Mouse (Mus musculus): ENCODE data around the gene Hnmt. TPM values are rescaled to one million over a fixed set of nuclear protein-coding genes. Genes with fewer than 3 reads are reported as not detected.
"Not testable (repeated sequence)": the region's sequence is repeated elsewhere in the genome, so short reads cannot be mapped to it uniquely, and the experiment has no call there.

Hnmt gene
- total RNA-seq (2021): 1 to 10 TPM; 5.7 to 7.9 TPM

DNA sequence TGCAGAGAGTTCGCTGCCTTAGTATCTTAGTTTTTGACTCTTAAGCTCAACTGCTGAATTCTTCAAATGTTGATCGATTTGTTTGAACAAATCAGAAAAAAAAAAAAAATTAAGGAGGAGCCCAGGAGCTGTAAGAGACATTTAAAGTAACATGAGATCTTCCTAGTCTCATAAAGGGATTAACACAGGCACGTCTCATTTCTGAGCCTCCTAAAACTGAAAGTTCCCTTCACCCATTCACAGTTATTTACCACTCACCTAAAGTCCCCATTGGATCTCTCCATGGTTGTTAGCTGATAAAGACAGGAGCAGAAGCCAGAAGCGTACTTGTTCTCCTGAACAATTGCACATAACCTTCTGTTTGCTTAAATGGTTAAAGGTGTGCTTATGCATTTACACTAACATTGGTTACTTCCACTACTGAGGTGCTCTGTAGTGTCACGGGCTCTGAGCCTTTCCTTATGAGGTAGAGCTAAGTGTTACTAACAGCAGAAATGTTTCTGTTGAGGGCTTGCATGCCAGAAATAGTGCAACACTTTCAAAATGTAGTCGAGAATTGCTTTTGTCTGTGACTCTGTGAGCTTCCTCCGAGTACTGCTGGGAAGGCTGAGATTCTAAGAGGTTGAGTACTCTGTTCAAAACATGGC is at the start of gene Hnmt:
Gene Hnmt, minus strand, starts transcription at position 51 of the 647 bp plus-strand sequence.
- DNase-seq: no peak

DNA sequence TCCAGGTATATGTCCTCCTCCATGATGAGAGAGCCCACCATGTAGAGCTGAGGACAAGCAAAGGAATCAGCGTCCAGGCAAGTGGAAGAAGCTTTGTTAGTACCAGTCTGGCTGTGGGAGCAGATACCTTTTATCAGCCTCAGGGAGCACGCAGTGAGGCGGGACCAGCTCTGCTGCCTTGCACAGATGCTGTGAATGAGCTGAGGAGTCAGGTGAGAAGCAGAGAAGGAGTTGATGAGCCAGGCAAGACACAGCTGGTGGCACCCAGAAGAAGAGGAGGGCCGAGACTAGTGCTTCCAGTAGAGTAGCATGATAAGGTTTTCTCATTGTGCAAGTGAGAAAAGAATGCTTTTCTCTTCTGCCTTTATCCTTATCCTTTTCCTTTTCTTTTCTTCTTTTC is 47.3 kb upstream of the Hnmt start, which contains the start of gene Tbpl2:
Gene Tbpl2, minus strand, starts transcription at position 101 of the 400 bp plus-strand sequence.
- no peak for DNase-seq

DNA sequence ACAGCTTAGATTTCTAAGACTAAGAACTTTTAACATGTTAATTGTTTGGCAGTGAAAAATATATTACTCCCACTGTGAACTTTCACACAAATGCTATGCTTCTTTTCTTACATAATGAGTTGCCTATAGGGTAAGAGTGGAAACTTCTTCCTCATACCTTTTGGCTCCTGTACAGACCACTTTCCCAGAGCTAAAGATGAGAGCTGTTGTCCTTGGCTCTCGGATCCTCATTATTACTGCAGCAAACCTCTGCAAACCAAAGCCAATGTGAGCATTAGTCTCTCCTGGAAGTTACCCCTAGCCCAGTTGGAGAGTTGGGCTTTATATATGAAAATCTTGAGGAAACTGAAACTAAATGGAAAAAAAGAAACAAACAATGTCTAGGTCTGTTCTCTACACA is 41.7 kb upstream of the Hnmt start:
- DNase-seq: no peak

DNA sequence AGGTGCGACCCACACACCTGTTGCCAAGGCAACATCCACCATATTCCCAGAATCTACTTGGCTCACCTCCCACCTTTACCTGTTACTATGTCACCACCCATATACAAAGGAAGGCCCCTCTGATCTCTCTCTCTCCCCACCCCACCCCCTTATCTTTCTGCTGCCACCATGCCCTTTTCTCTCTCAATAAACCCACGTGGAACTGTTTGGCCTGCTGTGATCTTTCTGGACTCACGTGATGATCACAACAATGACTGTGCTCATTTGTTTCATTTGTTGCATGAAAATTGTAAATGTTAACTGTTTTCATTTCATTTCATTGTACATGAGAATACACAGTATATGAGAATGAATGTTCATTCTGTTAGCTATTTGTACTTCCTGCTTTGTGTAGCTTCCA is 1.3 kb upstream of the Hnmt start:
- no peak for DNase-seq

DNA sequence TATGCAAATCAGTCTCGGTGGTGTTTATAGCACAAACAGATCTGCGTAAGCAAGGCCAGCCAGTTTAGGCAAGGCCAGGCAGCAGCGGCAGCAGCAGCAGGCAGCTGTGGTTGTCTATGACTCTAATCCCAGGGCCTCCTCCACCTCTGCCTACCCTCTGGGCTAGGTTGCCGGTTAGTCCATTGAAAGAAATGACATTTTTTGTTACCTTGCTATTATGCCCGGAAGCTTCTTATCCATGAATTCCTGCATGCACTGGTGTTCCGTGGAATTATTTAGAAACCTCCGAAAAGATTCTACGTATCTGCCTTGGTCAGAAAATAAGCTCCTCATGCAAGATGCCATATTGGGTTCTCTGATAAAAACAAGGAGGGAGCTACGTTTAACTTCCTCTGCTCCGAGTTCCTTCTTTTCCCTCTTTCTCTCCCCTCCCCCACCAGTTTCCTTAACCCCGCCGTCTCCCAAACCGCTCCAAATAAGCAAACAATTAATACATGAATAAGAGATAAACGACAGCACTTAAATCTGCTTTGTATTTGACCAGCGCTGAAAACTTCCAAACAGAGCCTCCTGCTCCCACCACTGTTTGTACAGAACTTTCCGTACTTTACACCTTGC is 605 bp downstream of the Hnmt start:
- peak; percentile 55 for DNase-seq

DNA sequence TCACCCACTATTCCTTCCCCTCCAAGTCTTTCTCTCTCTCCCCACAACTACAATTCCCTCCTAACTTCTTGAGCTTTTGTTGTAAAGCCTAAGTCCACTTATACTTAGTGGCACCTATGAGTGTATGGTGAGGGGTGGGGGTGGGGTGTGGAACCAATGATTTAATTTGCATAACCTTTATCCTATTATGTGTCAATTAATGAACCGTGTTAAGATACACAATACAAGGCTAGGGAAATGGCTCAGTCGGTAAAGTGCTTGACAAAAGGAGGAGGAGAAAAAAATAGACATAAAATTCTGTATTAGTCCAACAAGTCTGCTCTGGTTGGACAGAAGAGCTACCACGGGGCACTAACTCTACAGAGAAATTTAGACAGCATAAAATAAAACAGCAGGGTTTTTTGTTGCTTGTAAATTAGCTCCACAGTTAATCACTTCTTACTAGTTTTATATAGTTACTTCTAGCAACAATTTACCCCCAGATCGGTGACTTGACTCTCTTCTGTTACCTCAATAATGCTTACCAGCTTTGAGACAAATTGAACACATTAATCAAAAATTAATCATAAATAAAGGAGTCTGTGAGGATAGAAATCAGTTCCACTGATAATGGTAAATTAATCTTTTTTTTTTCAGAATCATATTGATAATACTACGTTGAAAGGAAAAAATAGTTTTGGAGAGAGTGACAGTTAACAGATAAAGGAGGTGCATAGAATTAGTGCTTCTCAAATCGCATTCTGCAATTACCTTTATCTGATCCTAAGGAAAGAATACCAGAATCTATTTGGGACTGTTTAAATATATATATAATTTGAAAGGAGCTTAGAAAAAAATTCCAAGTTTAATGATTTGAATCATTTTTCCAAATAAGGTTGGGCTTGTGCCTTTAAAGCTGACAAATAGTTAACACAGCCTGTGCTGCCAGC is 1.4 kb downstream of the Hnmt start:
- DNase-seq: no peak

DNA sequence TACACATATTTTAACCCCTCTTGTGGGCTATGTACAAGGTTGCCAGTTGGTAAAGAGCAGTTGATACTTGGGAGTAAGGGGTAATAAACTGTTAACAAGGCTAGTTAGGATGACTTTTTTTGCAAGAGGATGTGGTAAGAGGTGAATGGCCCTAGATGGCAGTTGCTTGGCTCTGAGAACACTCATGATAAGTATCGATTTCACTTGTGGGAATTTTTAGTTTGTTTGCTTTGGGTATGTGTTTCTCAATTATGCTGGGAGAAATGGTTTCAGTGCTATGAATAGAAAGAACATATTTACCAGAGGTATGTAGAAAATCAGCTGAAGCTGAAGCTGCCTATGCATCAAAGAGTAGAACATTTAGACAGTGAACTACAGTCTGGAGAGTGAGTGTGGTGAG is 6.3 kb downstream of the Hnmt start:
- no peak for DNase-seq

DNA sequence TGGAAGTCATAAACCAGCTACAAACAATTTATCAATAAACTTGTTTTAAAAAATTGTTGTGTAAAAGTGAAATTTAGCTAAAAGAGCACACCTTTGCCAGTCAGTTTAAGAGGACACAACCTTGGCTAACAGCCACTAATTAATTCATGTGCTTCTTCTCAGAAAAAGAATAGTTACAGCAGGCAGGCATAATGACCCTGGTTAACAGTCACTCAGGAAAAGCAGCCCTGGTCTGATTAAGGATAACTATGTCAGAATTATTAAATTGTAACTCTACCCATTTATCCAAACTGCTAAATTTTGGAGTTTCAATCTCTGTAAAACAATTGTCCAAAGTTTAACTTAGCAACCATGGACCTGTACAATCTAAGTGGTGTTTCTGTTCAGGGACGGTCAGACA is 8.7 kb downstream of the Hnmt start:
- DNase-seq: no peak

DNA sequence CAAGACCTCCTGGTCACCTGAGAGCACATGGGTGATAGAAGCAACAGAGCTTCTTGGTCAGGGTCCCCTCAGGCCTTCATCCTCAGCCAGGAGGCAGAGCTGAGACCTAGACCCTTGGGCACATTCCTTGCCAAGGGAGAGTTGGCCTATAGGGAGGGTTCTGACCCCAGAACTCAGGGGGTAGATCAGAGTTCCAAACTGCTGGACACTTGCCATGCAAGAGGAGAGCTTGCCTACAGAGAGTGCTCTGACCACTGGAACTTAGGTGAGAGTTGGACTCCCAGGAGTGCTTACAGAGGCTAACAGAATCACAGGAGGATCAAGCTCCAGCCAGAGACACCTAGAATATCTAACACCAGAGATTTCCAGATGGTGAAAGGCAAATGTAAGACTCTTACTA is 29.8 kb downstream of the Hnmt start:
- not testable (repeated sequence) for DNase-seq

DNA sequence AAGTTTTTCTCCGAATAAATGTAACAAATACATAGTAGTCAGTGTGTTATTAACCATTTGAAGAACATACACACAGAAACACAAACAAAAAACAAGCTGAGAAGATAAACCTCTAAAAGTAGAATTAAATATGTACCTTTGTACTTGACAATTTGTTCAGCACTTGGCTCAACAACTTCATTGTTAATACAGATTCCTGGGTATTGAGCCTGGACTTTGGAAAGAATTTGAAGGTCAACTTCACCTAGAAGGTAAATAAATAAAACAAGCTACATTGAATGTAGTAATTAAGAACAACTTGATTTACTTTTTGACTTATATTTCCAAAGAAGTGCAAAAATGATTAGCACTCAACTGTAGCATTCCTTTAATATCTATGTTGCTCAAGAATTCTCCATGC is 30.2 kb downstream of the Hnmt start:
- DNase-seq: no peak

DNA sequence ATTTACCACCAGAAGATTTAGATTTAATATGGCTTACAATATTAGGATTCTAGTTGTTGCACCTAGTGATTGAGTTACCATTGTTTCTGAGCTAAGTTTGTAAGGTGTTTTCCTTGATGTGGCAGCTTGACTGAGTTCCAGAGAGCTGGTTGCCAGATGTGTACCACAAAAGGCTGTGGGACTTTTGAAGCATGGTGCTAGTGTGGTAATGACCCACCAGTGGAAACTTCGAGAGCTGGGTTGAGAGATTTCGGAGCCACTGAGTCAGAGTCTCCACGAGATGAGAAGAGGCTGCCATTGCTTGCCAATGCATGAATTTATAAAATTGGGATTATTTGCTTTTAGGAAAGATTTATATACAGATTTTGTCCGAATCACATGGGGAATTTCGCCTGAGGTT is 34.2 kb downstream of the Hnmt start:
- DNase-seq: no peak

DNA sequence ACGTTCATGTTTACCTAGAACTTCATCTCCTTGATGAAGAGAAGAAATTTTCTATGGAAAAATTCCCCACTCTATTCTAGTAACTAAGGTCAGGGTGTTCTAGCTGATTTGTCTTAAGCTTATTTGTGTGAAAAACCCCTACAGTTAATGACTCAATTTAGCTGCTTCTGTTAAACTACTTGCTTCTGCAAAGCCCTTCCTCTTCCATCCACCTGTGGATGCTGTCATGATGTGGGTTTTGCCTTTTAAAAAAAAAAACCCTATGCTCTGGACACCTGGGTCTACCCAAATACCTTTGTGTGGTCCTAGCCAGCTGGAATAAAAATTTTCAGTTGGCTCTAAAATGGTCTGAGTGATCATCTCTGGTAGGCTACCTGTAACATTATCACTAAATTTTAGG is 49.9 kb downstream of the Hnmt start:
- no peak for DNase-seq

DNA sequence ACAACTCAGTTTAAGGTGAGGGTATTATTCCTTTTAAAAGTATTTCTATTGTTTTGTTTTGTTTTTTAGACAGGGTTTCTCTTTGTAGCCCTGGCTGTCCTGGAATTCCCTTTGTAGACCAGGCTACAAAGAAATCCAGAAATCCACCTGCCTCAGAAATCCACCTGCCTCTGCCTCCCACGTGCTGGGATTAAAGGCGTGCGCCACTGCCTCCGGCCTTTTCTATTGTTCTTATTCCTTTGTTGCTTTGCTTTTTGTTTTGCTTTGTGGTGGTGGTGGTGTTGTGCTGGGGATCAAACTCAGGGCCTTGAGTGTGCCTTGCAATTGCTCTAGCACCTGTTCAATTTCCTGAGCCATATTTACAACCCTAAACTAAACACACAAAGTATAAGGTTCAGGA is 50.4 kb downstream of the Hnmt start:
- no peak for DNase-seq

DNA sequence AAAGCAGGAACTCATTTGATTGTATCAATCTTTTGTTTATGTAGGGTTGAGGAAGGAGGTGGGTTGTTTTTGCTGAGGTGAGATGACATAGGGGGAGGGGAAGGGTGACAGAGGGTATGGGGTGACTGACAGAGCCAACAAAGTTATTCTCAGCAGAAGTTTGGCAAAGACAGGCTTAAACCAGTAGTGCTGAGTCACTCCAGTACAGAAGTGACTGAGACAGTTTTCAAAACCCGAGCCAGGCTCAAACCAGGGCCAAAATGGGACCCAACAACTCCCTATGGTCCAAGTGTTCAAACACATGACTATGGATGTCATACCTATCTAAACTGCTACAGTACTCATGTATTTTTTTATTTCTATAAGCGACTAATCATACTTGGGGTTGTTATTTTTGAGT is 52.4 kb downstream of the Hnmt start:
- no peak for DNase-seq

DNA sequence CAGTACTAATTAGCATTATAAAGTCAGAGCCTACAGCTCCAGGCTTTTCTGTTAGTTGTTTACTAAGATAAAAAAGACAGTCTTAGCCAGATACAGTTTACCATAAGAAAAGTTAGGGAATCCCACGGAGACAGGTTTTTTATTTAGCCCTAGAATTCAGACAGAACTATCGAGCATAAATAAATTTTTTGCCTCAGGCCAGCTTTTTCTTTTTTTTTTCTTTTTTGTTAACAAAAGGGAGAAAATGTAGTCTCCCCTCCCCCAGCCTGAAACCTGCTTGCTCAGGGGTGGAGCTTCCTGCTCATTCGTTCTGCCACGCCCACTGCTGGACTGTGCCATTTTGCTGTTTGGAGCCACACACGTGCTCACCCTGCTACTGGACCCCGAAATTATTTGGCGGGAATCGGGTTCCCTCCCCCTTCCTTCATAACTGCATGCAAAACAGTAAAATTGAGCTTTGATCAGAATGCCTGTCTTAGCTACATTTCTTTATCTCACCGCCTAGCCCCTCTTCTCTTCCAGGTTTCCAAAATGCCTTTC is 59.1 kb downstream of the Hnmt start:
- DNase-seq: not testable (repeated sequence)

DNA sequence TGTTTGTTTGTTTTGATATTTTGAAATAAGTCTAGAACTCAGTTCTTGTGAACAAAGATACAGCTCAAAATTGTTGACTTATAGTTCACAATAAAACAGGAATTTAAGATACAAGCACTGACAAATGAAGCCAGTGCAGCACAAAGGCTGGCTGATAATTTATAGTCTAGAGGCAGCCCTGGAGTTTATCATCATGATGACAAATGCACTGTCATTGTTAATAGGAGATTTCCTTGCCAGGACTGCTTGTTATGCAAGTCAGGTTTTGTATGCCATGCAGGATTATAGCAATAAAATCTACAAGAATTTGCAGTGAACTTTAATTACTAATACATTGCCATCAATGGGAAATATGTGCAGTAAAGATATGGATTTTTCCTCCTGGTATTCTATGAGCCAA is 61.9 kb downstream of the Hnmt start:
- no peak for DNase-seq

DNA sequence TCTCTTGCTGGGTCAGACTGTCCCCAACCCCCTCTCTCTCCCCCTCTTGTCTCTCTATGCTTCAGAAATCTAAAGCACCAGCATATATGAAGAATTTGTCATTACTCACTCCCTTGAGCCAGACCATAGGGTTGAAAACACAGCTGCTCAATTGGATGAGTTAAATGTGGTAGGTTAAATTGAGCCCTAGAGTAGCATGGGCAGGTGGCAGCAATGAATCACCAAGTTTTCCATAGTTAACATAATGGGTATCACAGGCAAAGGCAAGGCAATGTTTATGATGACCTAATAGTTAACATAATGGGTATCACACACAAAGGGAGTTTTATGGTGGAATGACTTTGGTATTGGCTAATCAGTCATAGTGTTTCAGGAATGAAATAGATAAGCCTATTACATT is 65.9 kb downstream of the Hnmt start:
- no peak for DNase-seq

DNA sequence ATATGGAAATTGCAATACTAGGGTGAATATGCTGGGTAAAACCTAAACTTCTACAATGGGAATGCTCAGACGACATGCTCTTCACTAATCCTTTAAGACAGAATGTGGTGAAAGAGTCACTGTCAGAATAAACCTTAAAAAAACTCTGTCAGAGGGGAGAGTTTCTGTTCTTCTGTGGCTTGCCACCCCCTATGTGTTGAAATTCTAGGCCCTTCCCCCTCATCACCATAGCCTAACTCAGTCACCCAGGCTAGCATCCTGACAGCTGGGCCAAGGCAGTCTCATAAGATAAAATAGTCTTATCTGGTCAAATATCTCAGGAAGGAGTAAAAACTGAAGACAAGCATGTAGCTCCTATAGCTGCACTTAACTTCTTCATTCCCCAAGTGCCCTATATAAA is 66.3 kb downstream of the Hnmt start:
- no peak for DNase-seq

DNA sequence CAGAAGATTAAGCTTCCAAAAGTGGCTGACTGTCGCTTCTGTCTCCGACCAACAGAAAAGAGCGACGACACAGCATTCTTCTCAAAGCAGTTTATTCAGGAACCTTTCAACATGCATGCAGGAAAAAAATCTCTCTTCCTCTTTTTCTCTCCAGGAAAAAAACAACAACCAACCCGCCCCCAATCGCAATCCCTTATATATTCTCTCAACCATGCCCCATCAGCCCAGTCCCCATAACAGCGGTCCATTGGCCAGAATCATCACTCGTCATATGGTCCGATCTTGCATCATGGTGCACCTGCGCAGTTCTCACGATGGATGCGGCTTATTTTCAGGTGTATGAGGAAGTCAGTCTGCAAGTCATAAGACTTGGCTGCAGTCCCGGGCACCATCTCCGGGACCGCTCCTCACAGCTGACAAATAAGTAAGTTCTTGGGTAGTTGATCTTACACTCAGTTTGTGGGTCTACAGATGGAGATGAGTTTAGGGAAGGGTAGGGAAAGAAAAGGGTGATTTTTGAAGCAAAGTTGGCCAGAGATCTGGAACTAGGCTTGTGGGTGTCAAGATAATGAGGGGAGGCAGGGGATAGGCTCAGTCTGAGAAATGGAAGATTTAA is 88.4 kb downstream of the Hnmt start:
- DNase-seq: not testable (repeated sequence)

Measured in heart, postnatal 4 days (tissue).